Mouse (Mus musculus) lung, postnatal 0 days (tissue): ENCODE measurements around the gene Neurl3.

Source experiments
- CTCF ChIP-seq: IDR thresholded peaks from 2 replicates; pipeline ENCODE4 v1.5.1; 2016; ENCODE audit warnings: antibody characterized with exemption, mild to moderate bottlenecking
- EP300 ChIP-seq: IDR thresholded peaks from 2 replicates; pipeline ENCODE4 v1.6.1; 2016; ENCODE audit warnings: antibody characterized with exemption, mild to moderate bottlenecking, control low read depth

DNA sequence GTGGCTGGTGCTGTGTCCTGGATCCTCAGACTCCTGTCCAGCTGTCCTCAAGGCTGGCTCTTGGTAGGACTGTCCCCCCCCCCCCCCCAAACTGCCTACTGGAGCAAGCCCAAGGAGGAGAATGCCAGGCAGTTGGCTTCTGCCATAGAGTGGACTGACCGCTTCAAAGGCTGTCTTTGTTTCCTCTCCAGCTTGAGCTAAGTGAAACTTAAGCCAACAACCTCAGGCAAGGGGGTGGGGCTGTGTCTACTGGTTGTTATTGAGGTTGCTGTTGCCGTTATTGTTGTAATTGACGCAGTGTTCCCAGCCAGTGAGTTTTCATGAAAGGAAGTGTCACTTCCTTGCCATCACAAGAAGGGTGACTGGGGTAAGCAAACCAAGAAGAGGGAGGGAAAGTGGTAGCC lies 35.0 kb upstream of the Neurl3 start:
- no peak for TF ChIP-seq CTCF
- TF ChIP-seq EP300 = peak; percentile 15; the same call in 1 of the 2 replicates
